Mouse (Mus musculus) spleen, postnatal 0 days (tissue): ENCODE measurements around the gene Il9. TPM values are rescaled to one million over a fixed set of nuclear protein-coding genes. Genes with fewer than 3 reads are reported as not detected.

ENCODE experiments used
- polyA plus RNA-seq: library from polyadenylated mRNA; unstranded; fragments of >200 nt; fragmentation: Nextera tagmentation; extraction: Ambion mirVana; gene quantifications from 2 replicates; pipeline ENCODE4 v1.2.1, GENCODE M21; 2015

The Il9 gene
- polyA plus RNA-seq: not detected in 2 replicates

DNA sequence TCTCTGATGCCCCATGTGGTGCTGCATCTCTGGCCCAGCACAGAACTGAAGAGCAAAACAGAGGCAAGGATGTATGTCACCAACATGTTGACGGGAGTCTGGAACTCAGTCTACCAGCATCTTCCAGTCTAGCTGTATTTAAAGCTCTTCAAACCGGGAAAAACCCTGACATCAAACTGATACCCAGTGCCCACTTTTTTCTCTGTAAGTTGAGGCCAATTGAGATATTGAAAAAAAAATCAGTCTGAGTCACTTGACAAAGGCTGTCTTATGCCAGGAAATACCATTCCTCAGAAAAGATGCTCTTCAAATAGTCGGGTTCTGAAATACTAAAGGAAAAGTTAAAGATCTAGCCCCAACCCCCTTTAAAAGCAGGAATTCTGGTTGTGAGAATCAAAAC lies at the start of gene Il9:
TSS of gene Il9 (minus strand) at position 101 of the 400 bp plus-strand sequence.

DNA sequence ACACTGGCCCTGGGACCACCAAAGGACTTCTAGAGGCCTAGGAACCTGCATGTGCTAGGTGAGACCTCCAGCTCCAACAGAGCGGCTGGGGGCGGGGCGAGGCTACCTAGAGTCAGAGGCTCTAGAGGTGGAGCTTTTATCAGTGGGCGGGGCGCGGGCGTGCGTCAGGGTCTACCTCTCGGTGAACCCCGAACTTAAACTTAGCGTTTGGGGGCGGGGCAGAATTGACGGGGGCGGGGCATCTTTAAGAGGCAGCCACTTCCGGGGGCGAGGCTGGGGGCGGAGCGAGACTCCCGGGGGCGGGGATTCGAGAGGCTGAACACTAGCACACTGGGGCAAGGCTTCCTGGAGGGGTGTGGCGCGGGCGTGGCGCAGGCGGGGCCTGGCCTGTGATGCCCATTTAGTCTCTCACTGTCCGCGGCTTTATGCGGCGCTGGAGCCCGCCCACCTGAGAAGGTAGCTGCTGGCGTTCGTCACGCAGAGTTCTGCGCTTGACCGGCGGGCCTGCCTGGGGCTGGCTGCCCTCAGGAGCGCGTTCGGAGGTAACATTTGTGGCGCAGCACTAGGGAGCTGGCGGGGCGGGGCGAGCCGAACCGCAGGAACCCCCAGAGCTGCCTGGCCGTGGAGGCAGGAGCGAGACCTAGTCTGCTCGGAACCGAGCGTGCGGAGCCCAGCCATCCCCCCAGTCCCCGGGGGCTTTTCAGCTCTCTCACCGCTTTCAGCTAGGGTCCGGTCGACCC lies 40.2 kb upstream of the Il9 start, which contains the start of gene Fbxl21:
TSS of gene Fbxl21 (plus strand) at position 392 of the 740 bp plus-strand sequence.

DNA sequence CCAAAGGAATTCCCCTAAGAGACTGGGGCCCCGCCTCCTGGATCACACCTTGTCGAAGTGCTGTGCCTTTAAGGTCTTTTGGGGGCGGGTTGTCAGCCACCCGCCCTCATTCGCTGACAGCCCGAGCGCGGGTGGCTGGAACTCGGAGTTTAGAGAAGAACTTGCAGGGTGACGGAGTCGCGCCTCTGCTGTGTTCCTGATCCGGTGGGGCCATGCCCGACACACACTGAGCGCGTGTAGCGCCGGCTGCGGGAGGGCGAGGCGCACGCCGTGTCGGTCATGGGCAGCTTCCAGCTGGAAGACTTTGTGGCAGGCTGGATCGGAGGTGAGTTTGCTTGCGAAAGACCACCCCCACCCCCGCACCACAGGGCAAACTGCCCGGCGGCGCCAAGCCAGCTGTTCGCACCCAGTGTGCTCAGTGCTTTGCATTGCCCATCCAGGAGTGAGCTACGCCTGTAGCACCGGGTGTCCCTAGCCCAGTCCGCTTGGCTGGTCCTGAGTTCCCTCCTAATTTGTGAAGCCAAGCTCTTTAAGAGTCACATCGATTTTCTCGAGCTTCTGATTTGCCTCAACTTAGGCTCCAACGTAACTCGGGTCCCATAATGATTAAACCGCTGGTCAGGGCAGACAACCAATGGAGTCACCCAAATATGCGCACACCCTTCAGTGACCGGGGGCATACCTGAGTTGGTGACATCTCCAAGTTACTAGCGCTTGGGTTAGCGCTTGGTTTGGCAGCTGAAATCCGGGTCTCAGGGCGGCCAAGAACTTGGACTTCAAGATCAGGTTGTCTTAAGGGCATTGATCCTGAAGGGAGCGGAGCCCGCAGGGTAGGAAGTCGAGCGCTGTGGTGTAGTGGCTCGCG lies 43.6 kb downstream of the Il9 start, which contains the start of gene Slc25a48:
TSS of gene Slc25a48 (plus strand) at position 145 of the 865 bp plus-strand sequence.

Other genes starting within 250 kb of the Il9 start
- gene Neurog1, start 230.1 kb downstream of the Il9 start, polyA plus RNA-seq: not detected in 2 replicates
- gene Cxcl14, start 185.7 kb downstream of the Il9 start, polyA plus RNA-seq: 3.0 and 4.0 TPM in 2 replicates
- gene Gm3045, start 55.7 kb downstream of the Il9 start, polyA plus RNA-seq: not detected in 2 replicates
- not detected in 2 replicates for gene Slc25a48, start 43.9 kb downstream of the Il9 start, polyA plus RNA-seq
- 0.20 and 0.30 TPM in 2 replicates for gene Fbxl21, start 40.2 kb upstream of the Il9 start, polyA plus RNA-seq
- not detected in 2 replicates for gene Lect2, start 66.3 kb upstream of the Il9 start, polyA plus RNA-seq
- gene Tgfbi, start 127.3 kb upstream of the Il9 start, polyA plus RNA-seq: 74.7 and 100 TPM in 2 replicates
- gene Smad5, start 220.8 kb upstream of the Il9 start, polyA plus RNA-seq: 8.7 and 10.5 TPM in 2 replicates